Mouse (Mus musculus): Measurements from ENCODE around the gene Cd47. TPM values are rescaled to one million over a fixed set of nuclear protein-coding genes. Genes with fewer than 3 reads are reported as not detected.

Cd47 gene
- polyA plus RNA-seq, 1 experiment from 2014 or later: 110 TPM

DNA sequence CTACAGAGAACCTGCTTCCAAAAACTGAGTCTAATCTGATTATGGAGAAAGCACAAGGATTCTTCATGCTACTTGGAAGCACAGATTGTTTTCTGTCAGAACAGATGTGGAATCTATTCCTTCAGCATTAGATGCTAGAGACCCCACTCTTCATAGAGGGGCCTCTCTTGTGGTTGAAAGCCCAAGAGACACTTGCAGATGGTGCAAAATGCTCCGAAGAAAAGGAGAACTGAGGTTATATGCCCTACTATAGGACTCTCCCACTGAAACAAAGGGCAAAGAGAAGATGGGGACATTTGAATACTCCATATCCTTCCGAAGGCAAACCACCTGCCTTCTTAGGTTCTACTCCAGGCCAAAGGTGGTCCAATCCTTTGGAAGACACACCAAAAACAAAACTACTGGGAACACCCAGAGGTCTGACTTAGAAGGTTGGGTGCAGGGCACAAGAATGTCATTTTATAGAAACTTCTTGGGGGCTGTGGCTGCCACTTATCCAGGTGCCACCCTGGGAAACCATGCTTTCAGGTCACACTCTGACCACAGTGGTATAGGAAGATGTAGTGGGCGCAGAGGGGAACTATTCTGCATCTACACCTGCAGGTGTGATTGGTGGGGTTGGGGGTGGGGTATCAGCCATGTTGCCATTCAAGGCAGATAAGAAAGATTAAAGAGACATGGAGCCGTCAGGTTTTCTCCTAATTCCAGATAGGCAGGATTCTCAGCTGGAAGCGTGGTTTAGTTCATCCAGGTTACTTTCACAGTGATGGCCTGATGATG lies 47.1 kb downstream of the Cd47 start:
- Histone ChIP-seq H3K27me3 (no peaks in the 10 kb centered on the region), H3K4me3 (no peak overlapping the region), H3K4me2 (no peak overlapping the region), H3K9me3 (no peaks in the 10 kb centered on the region), H3K4me1 (replicated peaks) (no peaks in the 10 kb centered on the region), H3K27ac (no peak overlapping the region), H3K9ac (no peak overlapping the region), H3K36me3 (no peaks in the 10 kb centered on the region)
- 90% methylated on average over 5 of the region's 5 CpGs for WGBS
- no peak for ATAC-seq (ENCODE audit: low FRiP score)

DNA sequence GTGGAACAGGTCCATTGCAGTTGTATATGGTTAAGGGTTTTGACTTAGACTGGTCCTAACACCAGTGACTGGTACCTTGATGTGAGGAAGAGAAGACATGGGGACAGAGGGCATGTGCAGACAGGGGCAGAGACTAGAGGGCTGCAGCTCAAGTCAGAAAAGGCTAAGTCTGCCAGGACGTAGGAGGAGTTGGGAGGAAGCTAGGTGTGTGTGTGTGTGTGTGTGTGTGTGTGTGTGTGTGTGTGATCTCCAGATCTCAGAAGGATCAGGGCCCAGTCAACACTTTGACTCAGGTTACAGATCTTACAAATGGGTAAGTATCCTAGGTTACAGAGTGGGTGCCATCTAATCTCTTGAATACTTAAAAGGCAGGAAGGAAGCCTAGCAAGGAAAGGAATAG lies 48.3 kb downstream of the Cd47 start:
- Histone ChIP-seq H3K4me3 (no peak overlapping the region), H3K9ac (no peak overlapping the region), H3K36me3 (no peaks in the 10 kb centered on the region), H3K4me2 (no peak overlapping the region), H3K27me3 (no peaks in the 10 kb centered on the region), H3K9me3 (no peaks in the 10 kb centered on the region), H3K4me1 (replicated peaks) (no peaks in the 10 kb centered on the region), H3K27ac (no peak overlapping the region)
- ATAC-seq (ENCODE audit: low FRiP score): no peak
- WGBS: 70% methylated on average over 1 of the region's 1 CpGs

DNA sequence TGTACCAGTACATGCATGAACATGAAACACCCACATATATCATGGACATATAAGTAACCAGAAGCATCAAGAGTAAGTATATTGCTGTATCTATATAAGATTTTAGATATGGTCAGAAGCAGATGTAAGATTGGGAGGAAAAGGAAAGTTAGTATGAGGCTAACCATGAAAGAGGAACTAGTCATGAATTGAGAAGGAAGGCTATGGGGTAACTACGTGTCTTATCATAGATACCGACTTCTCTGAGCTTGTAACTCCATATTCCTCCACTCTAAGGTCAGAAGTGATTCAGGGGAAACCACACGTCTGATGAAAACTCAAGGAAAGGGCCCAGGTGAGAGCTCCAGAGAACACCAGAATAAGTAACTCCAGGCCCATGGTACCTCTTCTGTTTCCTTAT lies 52.6 kb downstream of the Cd47 start:
- no peak for ATAC-seq (ENCODE audit: low FRiP score)
- no peak overlapping the region for H3K9ac ChIP-seq
- H3K9me3 ChIP-seq: no peaks in the 10 kb centered on the region
- H3K36me3 ChIP-seq: no peaks in the 10 kb centered on the region
- no peak overlapping the region for H3K27ac ChIP-seq
- H3K4me3 ChIP-seq: no peak overlapping the region
- peaks cover 11% of the 10 kb centered on the region for H3K4me1 ChIP-seq (replicated peaks)
- 93% methylated on average over 3 of the region's 3 CpGs for WGBS
- H3K27me3 ChIP-seq: no peaks in the 10 kb centered on the region
- H3K4me2 ChIP-seq: no peak overlapping the region

- no peak overlapping the region for H3K4me3 ChIP-seq
- H3K4me1 ChIP-seq (replicated peaks): peaks cover 18% of the 10 kb centered on the region
- ATAC-seq (ENCODE audit: low FRiP score): no peak
- H3K4me2 ChIP-seq: no peak overlapping the region
- H3K27me3 ChIP-seq: no peaks in the 10 kb centered on the region
- no peaks in the 10 kb centered on the region for H3K9me3 ChIP-seq
- H3K9ac ChIP-seq: no peak overlapping the region
- WGBS: 82% methylated on average over 6 of the region's 6 CpGs
- H3K27ac ChIP-seq: no peak overlapping the region
- no peaks in the 10 kb centered on the region for H3K36me3 ChIP-seq
These were observed 53.3 kb downstream of the Cd47 start for GRCm38 (mm10) chr16:49853633-49854032.

DNA sequence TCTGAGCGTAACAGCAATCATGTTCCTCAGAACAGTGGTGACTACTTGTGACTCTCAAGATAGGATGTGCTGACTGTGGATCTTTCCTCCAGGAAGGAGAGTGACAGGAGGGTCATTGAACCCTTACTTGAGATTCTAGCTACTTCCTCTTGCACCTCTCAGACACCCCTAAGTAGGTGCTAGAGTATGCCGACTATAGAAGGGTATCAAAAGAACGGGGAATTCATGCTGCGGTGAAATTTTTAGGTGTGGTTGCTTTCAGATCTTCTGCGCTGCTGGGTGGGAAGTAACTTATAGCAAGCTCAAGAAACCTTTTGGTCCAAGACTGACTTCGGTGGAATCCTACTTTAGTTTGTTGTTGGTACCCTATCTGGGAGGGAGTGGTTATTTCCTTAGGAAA lies 53.9 kb downstream of the Cd47 start:
- 92% methylated on average over 6 of the region's 6 CpGs for WGBS
- no peak overlapping the region; the same call in 1 of the 2 replicates for H3K27ac ChIP-seq
- H3K4me2 ChIP-seq: peak overlapping the region; percentile 72
- no peak overlapping the region for H3K4me3 ChIP-seq
- H3K4me1 ChIP-seq (replicated peaks): peaks cover 22% of the 10 kb centered on the region
- ATAC-seq (ENCODE audit: low FRiP score): no peak
- no peak overlapping the region for H3K9ac ChIP-seq
- H3K27me3 ChIP-seq: no peaks in the 10 kb centered on the region
- H3K36me3 ChIP-seq: no peaks in the 10 kb centered on the region
- no peaks in the 10 kb centered on the region for H3K9me3 ChIP-seq

DNA sequence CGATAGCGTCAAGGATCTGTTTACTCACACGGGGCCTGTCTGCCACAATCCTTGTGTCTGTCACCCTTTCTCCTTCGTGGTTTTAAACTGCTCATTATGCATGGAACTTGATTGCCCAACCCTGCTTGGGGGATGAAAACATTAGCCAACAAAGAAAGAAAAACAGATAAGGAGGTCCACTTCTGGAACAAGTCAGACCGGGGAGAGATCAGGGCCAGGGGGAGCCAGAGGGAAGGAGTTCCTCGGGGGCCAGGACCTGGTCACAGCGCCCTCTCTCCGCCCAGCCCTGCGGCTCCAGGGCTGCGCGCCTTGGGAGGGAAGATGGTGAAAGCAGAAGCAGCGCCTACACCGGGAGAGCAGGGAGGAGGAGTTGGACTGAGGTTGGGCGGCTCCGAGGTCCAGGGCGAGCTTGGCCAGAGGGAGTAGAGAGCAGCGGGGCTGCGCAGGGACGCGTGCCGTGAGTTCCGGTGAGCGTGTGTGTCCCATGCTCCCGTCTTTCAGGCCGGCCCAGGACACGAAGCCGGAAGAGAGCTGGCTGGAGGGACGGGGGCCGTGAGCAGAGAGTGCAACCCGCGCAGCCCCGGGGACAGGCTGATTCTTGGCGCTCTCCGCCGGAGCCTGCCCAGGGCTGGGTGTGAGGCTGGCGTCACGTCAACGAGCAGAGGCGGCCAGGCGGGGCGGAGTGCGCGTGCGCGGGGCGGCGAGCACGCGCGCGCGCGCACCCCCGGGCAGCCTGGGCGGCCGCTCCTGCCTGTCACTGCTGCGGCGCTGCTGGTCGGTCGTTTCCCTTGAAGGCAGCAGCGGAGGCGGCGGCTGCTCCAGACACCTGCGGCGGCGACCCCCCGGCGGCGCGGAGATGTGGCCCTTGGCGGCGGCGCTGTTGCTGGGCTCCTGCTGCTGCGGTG lies 54.9 kb downstream of the Cd47 start:
- H3K4me2 ChIP-seq: peak overlapping the region; percentile 72
- no peaks in the 10 kb centered on the region for H3K9me3 ChIP-seq
- ATAC-seq (ENCODE audit: low FRiP score): peak; percentile 98
- peak overlapping the region; percentile 99 for H3K27ac ChIP-seq
- no peaks in the 10 kb centered on the region for H3K27me3 ChIP-seq
- H3K4me1 ChIP-seq (replicated peaks): peaks cover 22% of the 10 kb centered on the region
- H3K36me3 ChIP-seq: peaks cover 7% of the 10 kb centered on the region; the same call in 1 of the 2 replicates
- WGBS: under 1% methylated on average over 62 of the region's 74 CpGs
- peak overlapping the region; percentile 92 for H3K4me3 ChIP-seq
- H3K9ac ChIP-seq: peak overlapping the region; percentile 95

- peak overlapping the region; percentile 95 for H3K9ac ChIP-seq
- peak overlapping the region; percentile 92 for H3K4me3 ChIP-seq
- WGBS: under 1% methylated on average over 27 of the region's 39 CpGs
- H3K4me1 ChIP-seq (replicated peaks): peaks cover 22% of the 10 kb centered on the region
- peak; percentile 89 for ATAC-seq (ENCODE audit: low FRiP score)
- no peaks in the 10 kb centered on the region for H3K27me3 ChIP-seq
- no peaks in the 10 kb centered on the region for H3K9me3 ChIP-seq
- peaks cover 7% of the 10 kb centered on the region; the same call in 1 of the 2 replicates for H3K36me3 ChIP-seq
- peak overlapping the region; percentile 99 for H3K27ac ChIP-seq
- peak overlapping the region; percentile 72 for H3K4me2 ChIP-seq
These were observed 55.6 kb downstream of the Cd47 start for GRCm38 (mm10) chr16:49855836-49856503.

- ATAC-seq (ENCODE audit: low FRiP score): no peak
- Histone ChIP-seq H3K4me3 (peak overlapping the region; percentile 92), H3K9ac (peak overlapping the region; percentile 95), H3K9me3 (no peaks in the 10 kb centered on the region), H3K4me1 (replicated peaks) (peaks cover 22% of the 10 kb centered on the region), H3K27me3 (no peaks in the 10 kb centered on the region), H3K4me2 (peak overlapping the region; percentile 72), H3K27ac (peak overlapping the region; percentile 99), H3K36me3 (peaks cover 7% of the 10 kb centered on the region; the same call in 1 of the 2 replicates)
- WGBS: 25% methylated on average over 8 of the region's 8 CpGs
These were observed 56.3 kb downstream of the Cd47 start for GRCm38 (mm10) chr16:49856661-49857060.

DNA sequence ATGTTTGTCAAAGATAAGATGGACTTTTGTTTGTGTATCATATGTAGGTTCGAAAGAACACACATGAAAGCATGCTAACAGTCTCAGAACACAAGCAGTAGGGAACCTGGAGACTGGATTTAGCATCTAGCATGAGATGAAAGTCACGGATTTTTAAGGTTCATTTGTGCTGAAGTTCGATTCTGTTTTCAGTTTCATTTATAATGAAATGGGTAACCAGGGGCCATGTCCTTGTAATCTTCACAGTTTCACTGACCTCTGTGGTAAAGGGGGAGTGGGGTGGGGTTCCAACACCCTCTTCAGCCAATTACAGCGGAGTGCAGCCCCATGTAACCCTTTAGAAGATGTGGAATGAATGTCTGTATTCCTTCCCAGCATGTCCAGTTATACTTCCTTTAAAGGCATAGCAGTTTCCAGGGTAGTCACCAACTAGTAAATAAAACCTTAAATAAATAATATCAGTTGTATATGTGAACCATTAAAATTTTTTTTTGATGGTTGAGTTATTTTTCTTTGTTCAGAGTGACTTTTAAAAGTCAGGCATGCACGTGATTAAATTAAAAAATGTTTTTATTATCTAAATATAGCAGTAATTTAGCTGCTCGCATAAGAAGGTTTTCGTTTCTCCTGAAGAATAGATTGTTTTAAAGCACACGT lies 57.3 kb downstream of the Cd47 start:
- Histone ChIP-seq H3K4me3 (peak overlapping the region; percentile 24), H3K9ac (peak overlapping the region; percentile 53; the same call in 1 of the 2 replicates), H3K4me1 (replicated peaks) (peaks cover 22% of the 10 kb centered on the region), H3K9me3 (no peaks in the 10 kb centered on the region), H3K27me3 (no peaks in the 10 kb centered on the region), H3K27ac (no peak overlapping the region), H3K4me2 (peak overlapping the region; percentile 72), H3K36me3 (peaks cover 7% of the 10 kb centered on the region; the same call in 1 of the 2 replicates)
- WGBS: 52% methylated on average over 8 of the region's 8 CpGs
- ATAC-seq (ENCODE audit: low FRiP score): no peak

GRCm38 (mm10) chr16:49858161-49858906 lies 58.0 kb downstream of the Cd47 start:
- H3K4me3 ChIP-seq: peak overlapping the region; percentile 24
- H3K4me2 ChIP-seq: peak overlapping the region; percentile 72
- H3K9ac ChIP-seq: no peak overlapping the region
- H3K27ac ChIP-seq: no peak overlapping the region
- no peaks in the 10 kb centered on the region for H3K9me3 ChIP-seq
- no peak for ATAC-seq (ENCODE audit: low FRiP score)
- H3K27me3 ChIP-seq: no peaks in the 10 kb centered on the region
- H3K36me3 ChIP-seq: peaks cover 7% of the 10 kb centered on the region; the same call in 1 of the 2 replicates
- 76% methylated on average over 9 of the region's 9 CpGs for WGBS
- H3K4me1 ChIP-seq (replicated peaks): peaks cover 22% of the 10 kb centered on the region

All from hindbrain, embryonic 13.5 days (tissue).